Mouse (Mus musculus): ENCODE results near the gene Mycbp2. TPM values are rescaled to one million over a fixed set of nuclear protein-coding genes. Genes with fewer than 3 reads are reported as not detected.
A peak's percentile ranks its signal among the peaks of the same experiment; 100 is the strongest.

The Mycbp2 gene
- polyA plus RNA-seq, 1 experiment from 2014 or later, result 12.9 TPM

- no peak overlapping the region for H3K4me3 ChIP-seq (ENCODE audit: low read length)
- H3K36me3 ChIP-seq (ENCODE audit: control insufficient read depth, insufficient read depth, low read length), result peaks cover 11% of the 10 kb centered on the region; the same call in 1 of the 2 replicates
- H3K27me3 ChIP-seq (replicated peaks; ENCODE audit: control insufficient read depth, insufficient read depth, low read length), result no peaks in the 10 kb centered on the region
- no peaks in the 10 kb centered on the region for H3K9me3 ChIP-seq (ENCODE audit: control insufficient read depth, low read length)
- H3K4me2 ChIP-seq (ENCODE audit: low read depth, low read length), result no peak overlapping the region
- no peak overlapping the region for H3K27ac ChIP-seq (ENCODE audit: low read length)
- H3K9ac ChIP-seq (ENCODE audit: low read depth, low read length), result no peak overlapping the region
- WGBS, result 89% methylated on average over 7 of the region's 7 CpGs
- 0 out of 2 replicates have a peak, but pooled peaks cover 4% of the 10 kb centered on the region for H3K4me1 ChIP-seq (ENCODE audit: control insufficient read depth, insufficient read depth, low read length)
- no peak for ATAC-seq
These were observed 271.4 kb downstream of the Mycbp2 start for GRCm38 (mm10) chr14:103075166-103075565.

DNA sequence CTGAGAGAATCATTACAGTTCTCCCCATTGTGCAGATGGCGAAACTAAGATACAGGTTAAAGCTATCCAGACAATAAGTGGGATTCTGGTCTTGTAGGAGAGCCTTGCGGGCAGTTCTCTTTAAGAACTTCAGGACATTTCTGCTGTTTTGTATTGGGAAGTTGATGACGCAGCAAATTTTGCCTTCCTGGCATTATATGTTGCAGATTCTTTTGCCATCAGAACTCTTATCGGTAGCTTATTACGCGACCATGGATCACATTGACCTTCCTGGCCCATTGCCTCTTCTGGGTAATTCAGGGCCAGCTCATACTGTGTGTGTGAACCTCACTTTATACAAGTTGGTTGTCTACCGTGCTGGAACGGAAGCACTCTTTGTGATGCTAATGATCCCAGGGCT, 272.8 kb downstream of the Mycbp2 start:
- Histone ChIP-seq H3K4me1 (ENCODE audit: control insufficient read depth, insufficient read depth, low read length) (peaks cover 7% of the 10 kb centered on the region; the same call in 1 of the 2 replicates), H3K4me3 (ENCODE audit: low read length) (no peak overlapping the region), H3K27ac (ENCODE audit: low read length) (no peak overlapping the region), H3K9me3 (ENCODE audit: control insufficient read depth, low read length) (no peaks in the 10 kb centered on the region), H3K9ac (ENCODE audit: low read depth, low read length) (no peak overlapping the region), H3K27me3 (replicated peaks; ENCODE audit: control insufficient read depth, insufficient read depth, low read length) (no peaks in the 10 kb centered on the region), H3K4me2 (ENCODE audit: low read depth, low read length) (no peak overlapping the region), H3K36me3 (ENCODE audit: control insufficient read depth, insufficient read depth, low read length) (peaks cover 11% of the 10 kb centered on the region; the same call in 1 of the 2 replicates)
- WGBS, result 92% methylated on average over 8 of the region's 8 CpGs
- no peak for ATAC-seq

DNA sequence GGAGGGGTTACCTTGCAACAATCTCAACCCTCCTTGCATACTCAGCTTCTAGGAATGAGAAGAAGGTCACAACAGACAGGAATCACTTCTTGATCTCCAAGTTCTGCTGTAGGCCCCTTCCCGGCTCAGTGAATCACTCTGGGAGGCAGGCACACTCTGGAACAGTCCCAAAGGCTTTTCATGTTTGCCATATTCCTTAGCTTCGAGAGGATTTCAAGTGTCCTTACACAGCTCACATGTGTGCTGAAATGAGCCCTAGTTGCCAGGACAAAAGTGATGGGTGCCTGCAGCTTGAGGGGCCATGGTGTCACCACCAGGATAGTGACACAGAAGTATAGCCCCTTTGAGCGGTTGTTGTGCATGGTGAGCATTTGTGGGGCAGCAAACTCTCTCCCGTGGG, 273.9 kb downstream of the Mycbp2 start:
- ATAC-seq, result no peak
- Histone ChIP-seq H3K27me3 (replicated peaks; ENCODE audit: control insufficient read depth, insufficient read depth, low read length) (no peaks in the 10 kb centered on the region), H3K27ac (ENCODE audit: low read length) (no peak overlapping the region), H3K36me3 (ENCODE audit: control insufficient read depth, insufficient read depth, low read length) (peaks cover 11% of the 10 kb centered on the region; the same call in 1 of the 2 replicates), H3K4me1 (ENCODE audit: control insufficient read depth, insufficient read depth, low read length) (peaks cover 7% of the 10 kb centered on the region; the same call in 1 of the 2 replicates), H3K4me2 (ENCODE audit: low read depth, low read length) (no peak overlapping the region), H3K4me3 (ENCODE audit: low read length) (no peak overlapping the region), H3K9me3 (ENCODE audit: control insufficient read depth, low read length) (no peaks in the 10 kb centered on the region), H3K9ac (ENCODE audit: low read depth, low read length) (no peak overlapping the region)
- WGBS, result 94% methylated on average over 4 of the region's 4 CpGs

GRCm38 (mm10) chr14:103071471-103071870, 275.1 kb downstream of the Mycbp2 start:
- 85% methylated on average over 12 of the region's 12 CpGs for WGBS
- ATAC-seq, result no peak
- no peak overlapping the region for H3K4me2 ChIP-seq (ENCODE audit: low read depth, low read length)

DNA sequence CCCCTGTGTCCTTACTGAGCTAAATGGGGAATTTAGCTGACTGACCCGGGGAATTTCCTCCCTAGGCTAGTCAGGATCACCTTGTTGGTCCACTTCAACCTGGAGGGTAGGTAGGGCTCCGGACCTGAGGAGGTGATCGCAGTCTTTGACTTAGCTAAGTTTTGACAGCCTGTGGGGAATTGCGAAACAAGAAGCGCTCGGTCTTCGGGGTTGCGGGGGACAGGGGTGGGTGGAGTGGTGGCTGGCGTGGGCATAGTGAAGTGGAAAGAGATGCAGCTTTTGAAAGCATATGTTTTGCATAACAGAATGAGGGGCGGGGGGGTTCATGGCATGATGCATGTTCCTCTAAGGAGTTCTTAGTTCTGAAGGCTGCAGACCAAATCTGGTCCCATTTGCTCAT, 275.8 kb downstream of the Mycbp2 start:
- H3K9ac ChIP-seq (ENCODE audit: low read depth, low read length), result peak overlapping the region; percentile 83
- H3K9me3 ChIP-seq (ENCODE audit: control insufficient read depth, low read length), result no peaks in the 10 kb centered on the region
- H3K36me3 ChIP-seq (ENCODE audit: control insufficient read depth, insufficient read depth, low read length), result peaks cover 11% of the 10 kb centered on the region; the same call in 1 of the 2 replicates
- H3K4me1 ChIP-seq (ENCODE audit: control insufficient read depth, insufficient read depth, low read length), result peaks cover 7% of the 10 kb centered on the region; the same call in 1 of the 2 replicates
- H3K27me3 ChIP-seq (replicated peaks; ENCODE audit: control insufficient read depth, insufficient read depth, low read length), result no peaks in the 10 kb centered on the region
- WGBS, result 2% methylated on average over 10 of the region's 10 CpGs
- peak; percentile 6 for ATAC-seq
- H3K27ac ChIP-seq (ENCODE audit: low read length), result peak overlapping the region; percentile 84
- peak overlapping the region; percentile 95 for H3K4me2 ChIP-seq (ENCODE audit: low read depth, low read length)
- H3K4me3 ChIP-seq (ENCODE audit: low read length), result peak overlapping the region; percentile 82

More at GRCm38 (mm10) chr14:103071471-103071870, 275.1 kb downstream of the Mycbp2 start:
- Histone ChIP-seq H3K9ac (ENCODE audit: low read depth, low read length) (no peak overlapping the region), H3K36me3 (ENCODE audit: control insufficient read depth, insufficient read depth, low read length) (peaks cover 11% of the 10 kb centered on the region; the same call in 1 of the 2 replicates), H3K27me3 (replicated peaks; ENCODE audit: control insufficient read depth, insufficient read depth, low read length) (no peaks in the 10 kb centered on the region), H3K4me3 (ENCODE audit: low read length) (no peak overlapping the region), H3K4me1 (ENCODE audit: control insufficient read depth, insufficient read depth, low read length) (peaks cover 7% of the 10 kb centered on the region; the same call in 1 of the 2 replicates), H3K9me3 (ENCODE audit: control insufficient read depth, low read length) (no peaks in the 10 kb centered on the region), H3K27ac (ENCODE audit: low read length) (no peak overlapping the region)

- Histone ChIP-seq H3K4me3 (ENCODE audit: low read length) (peak within 1 kb of the TSS; percentile 82), H3K9ac (ENCODE audit: low read depth, low read length) (peak within 1 kb of the TSS; percentile 83), H3K27me3 (replicated peaks; ENCODE audit: control insufficient read depth, insufficient read depth, low read length) (no peaks in the 10 kb centered on the region), H3K4me1 (ENCODE audit: control insufficient read depth, insufficient read depth, low read length) (peaks cover 10% of the 10 kb centered on the region), H3K4me2 (ENCODE audit: low read depth, low read length) (peak within 1 kb of the TSS; percentile 95), H3K36me3 (ENCODE audit: control insufficient read depth, insufficient read depth, low read length) (peaks cover 8% of the 10 kb centered on the region; the same call in 1 of the 2 replicates), H3K9me3 (ENCODE audit: control insufficient read depth, low read length) (no peaks in the 10 kb centered on the region), H3K27ac (ENCODE audit: low read length) (peak within 1 kb of the TSS; percentile 84)
- peak; percentile 99 for ATAC-seq
- WGBS, result under 1% methylated on average over 65 of the region's 65 CpGs
These were observed 276.6 kb downstream of the Mycbp2 start, which contains the start of gene Cln5 for GRCm38 (mm10) chr14:103069864-103070611. Gene Cln5 (plus strand): TSS chr14:103070216.

DNA sequence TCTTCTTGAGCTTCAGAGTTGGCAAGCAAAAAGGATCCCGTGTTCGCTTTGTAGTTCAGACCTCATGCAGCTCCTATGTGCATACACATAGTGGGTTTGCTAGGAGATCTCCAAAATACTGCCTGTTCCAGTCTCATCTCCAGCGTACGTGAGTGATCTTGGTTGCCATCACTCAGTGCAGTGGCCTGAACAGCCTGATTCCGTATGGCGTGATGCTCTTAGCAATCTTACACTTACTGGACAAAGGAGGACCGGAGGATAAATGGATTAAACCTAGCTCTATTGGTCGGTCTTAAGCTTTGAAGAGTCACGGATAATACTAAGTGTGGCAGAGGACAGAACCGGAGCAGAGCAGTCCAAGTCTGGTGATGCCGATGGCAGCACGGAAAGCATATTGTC, 277.1 kb downstream of the Mycbp2 start:
- peaks cover 2% of the 10 kb centered on the region; the same call in 1 of the 2 replicates for H3K36me3 ChIP-seq (ENCODE audit: control insufficient read depth, insufficient read depth, low read length)
- no peaks in the 10 kb centered on the region for H3K9me3 ChIP-seq (ENCODE audit: control insufficient read depth, low read length)
- WGBS, result 18% methylated on average over 12 of the region's 12 CpGs
- no peak for ATAC-seq
- H3K4me3 ChIP-seq (ENCODE audit: low read length), result peak overlapping the region; percentile 82
- peak overlapping the region; percentile 84 for H3K27ac ChIP-seq (ENCODE audit: low read length)
- peaks cover 10% of the 10 kb centered on the region for H3K4me1 ChIP-seq (ENCODE audit: control insufficient read depth, insufficient read depth, low read length)
- peak overlapping the region; percentile 83 for H3K9ac ChIP-seq (ENCODE audit: low read depth, low read length)
- H3K27me3 ChIP-seq (replicated peaks; ENCODE audit: control insufficient read depth, insufficient read depth, low read length), result no peaks in the 10 kb centered on the region
- H3K4me2 ChIP-seq (ENCODE audit: low read depth, low read length), result peak overlapping the region; percentile 95

GRCm38 (mm10) chr14:103065294-103066167, 281.1 kb downstream of the Mycbp2 start:
- no peaks in the 10 kb centered on the region for H3K36me3 ChIP-seq (ENCODE audit: control insufficient read depth, insufficient read depth, low read length)
- no peak overlapping the region for H3K27ac ChIP-seq (ENCODE audit: low read length)
- H3K9ac ChIP-seq (ENCODE audit: low read depth, low read length), result 0 out of 2 replicates have a peak overlapping the region, but pooled peaks have one; percentile 42
- no peaks in the 10 kb centered on the region for H3K9me3 ChIP-seq (ENCODE audit: control insufficient read depth, low read length)
- H3K4me2 ChIP-seq (ENCODE audit: low read depth, low read length), result peak overlapping the region; percentile 24
- no peak for ATAC-seq
- H3K4me3 ChIP-seq (ENCODE audit: low read length), result no peak overlapping the region
- H3K27me3 ChIP-seq (replicated peaks; ENCODE audit: control insufficient read depth, insufficient read depth, low read length), result no peaks in the 10 kb centered on the region
- 15% methylated on average over 10 of the region's 10 CpGs for WGBS
- H3K4me1 ChIP-seq (ENCODE audit: control insufficient read depth, insufficient read depth, low read length), result peaks cover 6% of the 10 kb centered on the region
